Mouse (Mus musculus): Measurements from ENCODE around the gene Gm10096.
"Not testable (repeated sequence)": the region's sequence is repeated elsewhere in the genome, so short reads cannot be mapped to it uniquely, and the experiment has no call there.

Gm10096 gene

GRCm38 (mm10) chrX:28954602-28955001, at the start of gene Gm10096:
TSS of gene Gm10096 (minus strand) at chrX:28954702.
- in situ Hi-C loops (cut with MboI, MseI): not testable (repeated sequence)

All from T-helper 1 cell (primary cell).